Mouse (Mus musculus): ENCODE data around the gene Amy2a4.
"Not testable (repeated sequence)": the region's sequence is repeated elsewhere in the genome, so short reads cannot be mapped to it uniquely, and the experiment has no call there.

Amy2a4 gene

DNA sequence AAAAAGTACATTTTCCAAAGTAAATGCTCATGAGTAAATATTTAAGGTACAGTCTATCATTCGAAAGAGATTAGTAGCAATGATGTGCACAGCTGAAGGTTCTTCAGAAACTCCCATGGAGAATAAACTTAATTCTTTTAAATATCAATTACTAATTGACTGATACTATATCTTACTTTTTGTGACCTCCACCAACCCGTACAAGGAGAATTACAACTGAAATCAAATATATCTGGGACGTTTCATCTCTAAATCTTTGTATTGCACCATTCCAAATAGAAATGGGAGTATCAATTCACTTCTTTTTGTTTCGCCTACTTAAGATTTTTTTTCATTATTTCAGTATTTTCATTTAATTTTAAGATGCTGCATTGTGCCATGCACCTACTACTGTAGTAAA, at the start of gene Amy2a4:
TSS of gene Amy2a4 (minus strand) at position 101 of the 400 bp plus-strand sequence.
- not testable (repeated sequence) for DNase-seq

DNA sequence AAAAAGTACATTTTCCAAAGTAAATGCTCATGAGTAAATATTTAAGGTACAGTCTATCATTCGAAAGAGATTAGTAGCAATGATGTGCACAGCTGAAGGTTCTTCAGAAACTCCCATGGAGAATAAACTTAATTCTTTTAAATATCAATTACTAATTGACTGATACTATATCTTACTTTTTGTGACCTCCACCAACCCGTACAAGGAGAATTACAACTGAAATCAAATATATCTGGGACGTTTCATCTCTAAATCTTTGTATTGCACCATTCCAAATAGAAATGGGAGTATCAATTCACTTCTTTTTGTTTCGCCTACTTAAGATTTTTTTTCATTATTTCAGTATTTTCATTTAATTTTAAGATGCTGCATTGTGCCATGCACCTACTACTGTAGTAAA, 32.7 kb upstream of the Amy2a4 start, which contains the start of gene Amy2a3:
TSS of gene Amy2a3 (minus strand) at position 101 of the 400 bp plus-strand sequence.
- not testable (repeated sequence) for DNase-seq

DNA sequence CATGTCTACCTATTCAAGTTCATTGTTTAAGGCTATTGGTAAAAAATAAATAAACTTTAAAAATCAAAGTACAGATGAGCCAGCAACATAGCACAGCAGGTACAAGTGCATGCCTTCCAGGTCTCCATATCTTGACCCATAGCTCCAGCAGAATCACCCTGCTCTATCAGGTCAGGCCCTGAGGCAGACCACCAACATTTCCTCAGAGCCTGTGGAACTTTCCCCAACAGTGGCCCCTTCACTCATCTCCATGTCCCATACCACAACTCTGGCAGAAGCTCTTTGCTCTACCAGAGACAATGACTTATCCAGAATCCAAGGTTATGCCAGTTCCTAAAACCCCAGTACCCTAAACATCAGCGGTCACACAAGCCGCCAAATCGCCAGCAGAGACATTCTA, 21.7 kb upstream of the Amy2a4 start:
- not testable (repeated sequence) for DNase-seq

DNA sequence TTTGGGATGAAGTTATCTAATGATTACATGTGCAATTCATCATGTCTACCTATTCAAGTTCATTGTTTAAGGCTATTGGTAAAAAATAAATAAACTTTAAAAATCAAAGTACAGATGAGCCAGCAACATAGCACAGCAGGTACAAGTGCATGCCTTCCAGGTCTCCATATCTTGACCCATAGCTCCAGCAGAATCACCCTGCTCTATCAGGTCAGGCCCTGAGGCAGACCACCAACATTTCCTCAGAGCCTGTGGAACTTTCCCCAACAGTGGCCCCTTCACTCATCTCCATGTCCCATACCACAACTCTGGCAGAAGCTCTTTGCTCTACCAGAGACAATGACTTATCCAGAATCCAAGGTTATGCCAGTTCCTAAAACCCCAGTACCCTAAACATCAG, 11.0 kb downstream of the Amy2a4 start:
- not testable (repeated sequence) for DNase-seq

DNA sequence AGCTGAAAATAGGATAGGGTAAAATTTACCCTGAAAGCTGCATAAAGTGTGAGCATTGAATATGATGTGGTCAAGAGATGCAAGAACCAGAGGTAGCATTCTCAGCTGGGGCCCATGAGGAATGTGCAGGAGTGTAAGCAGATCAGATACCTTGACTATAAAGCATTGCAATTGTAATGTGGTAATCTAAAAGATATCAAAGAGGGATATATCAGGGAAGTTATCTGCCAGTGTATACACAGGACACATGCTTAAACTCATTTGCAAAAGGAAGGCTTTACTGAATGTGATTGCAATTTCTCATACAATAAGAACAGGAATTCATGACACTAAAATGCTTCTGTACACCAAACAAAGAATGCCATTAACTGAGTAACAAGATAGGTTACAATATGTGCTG, 11.7 kb downstream of the Amy2a4 start:
- not testable (repeated sequence) for DNase-seq

DNA sequence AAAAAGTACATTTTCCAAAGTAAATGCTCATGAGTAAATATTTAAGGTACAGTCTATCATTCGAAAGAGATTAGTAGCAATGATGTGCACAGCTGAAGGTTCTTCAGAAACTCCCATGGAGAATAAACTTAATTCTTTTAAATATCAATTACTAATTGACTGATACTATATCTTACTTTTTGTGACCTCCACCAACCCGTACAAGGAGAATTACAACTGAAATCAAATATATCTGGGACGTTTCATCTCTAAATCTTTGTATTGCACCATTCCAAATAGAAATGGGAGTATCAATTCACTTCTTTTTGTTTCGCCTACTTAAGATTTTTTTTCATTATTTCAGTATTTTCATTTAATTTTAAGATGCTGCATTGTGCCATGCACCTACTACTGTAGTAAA, 32.5 kb downstream of the Amy2a4 start, which contains the start of gene Amy2a5:
TSS of gene Amy2a5 (minus strand) at position 101 of the 400 bp plus-strand sequence.
- not testable (repeated sequence) for DNase-seq

Measured in right cerebral cortex, adult 18-20 months (tissue).